Mouse (Mus musculus) gastrocnemius, adult 18-20 months (tissue): ENCODE results near the gene Ilkap. TPM values are rescaled to one million over a fixed set of nuclear protein-coding genes. Genes with fewer than 3 reads are reported as not detected.
A peak's percentile ranks its signal among the peaks of the same experiment; 100 is the strongest.

Experiments used
- DNase-seq: peaks from one replicate; pipeline ENCODE4 v3.0.0; 2021; ENCODE audit warnings: low spot score
- total RNA-seq, 2 experiments: library from RNA; stranded (reverse); gene quantifications; 2 replicates each; pipeline ENCODE4 v1.2.3; 2021

Ilkap gene
- total RNA-seq, 2 experiments from 2014 or later, result 35.4 to 40.1 TPM

DNA sequence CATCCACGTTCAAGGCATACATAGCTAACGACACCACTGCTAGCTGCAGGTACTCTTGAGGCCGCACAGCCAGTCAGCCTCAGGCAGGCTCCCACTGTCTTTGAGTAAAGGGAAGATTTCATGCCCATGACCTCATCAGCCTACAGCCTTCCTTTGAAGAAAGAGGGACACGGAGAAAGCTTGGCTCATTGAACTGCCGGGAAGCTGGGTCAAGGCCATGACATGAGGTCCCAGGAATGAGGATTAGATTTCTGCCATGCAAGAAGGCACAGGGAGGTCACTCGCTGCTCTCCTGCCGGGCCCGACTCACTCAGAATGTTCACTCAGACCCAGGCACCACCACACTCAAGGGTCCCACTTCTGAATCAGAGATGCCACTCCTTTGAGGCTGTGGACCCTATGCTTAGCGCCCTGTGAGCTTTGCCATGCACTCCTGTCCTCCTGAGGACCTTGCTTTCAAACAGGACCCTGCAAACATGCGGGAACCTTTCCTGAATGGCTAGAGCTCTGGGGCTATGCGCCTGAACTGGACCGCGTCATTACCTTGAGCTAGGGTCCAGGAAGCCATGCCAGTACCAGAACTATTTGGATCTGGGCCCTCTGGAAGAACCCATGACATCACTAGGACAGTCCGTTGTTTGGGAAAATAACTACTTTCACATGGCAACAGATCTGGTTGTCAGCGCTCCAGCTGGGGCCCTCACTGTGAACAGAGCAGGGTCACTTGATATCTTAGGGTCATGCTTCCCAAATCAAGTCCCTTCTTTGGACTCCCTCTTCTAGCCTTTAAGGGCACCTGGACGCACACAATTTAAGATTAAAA is 33.6 kb downstream of the Ilkap start:
- DNase-seq, result peak; percentile 66

GRCm38 (mm10) chr1:91362113-91362512 is 36.5 kb downstream of the Ilkap start:
- DNase-seq, result no peak

DNA sequence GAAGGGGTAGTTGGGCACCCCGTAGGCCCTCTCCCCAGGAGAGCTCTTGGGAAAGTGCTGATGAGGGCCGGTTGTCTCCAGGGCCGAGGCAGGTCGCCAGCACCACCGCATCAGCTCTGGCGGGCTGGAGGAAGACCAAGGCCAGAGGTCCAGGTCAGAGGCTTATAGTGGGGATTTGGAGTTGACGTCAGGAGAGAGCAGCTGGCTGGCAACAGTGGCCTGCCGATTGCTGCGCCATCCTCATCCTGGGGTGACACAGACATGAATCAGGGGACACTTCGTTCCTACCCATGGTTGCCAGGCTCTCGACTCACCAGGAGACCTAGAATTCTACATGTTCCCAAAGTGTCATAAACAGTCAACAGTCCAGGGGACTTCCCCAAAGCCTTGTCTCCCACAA is 42.5 kb downstream of the Ilkap start:
- peak; percentile 53 for DNase-seq

GRCm38 (mm10) chr1:91352277-91352676 is 46.3 kb downstream of the Ilkap start:
- DNase-seq, result no peak

DNA sequence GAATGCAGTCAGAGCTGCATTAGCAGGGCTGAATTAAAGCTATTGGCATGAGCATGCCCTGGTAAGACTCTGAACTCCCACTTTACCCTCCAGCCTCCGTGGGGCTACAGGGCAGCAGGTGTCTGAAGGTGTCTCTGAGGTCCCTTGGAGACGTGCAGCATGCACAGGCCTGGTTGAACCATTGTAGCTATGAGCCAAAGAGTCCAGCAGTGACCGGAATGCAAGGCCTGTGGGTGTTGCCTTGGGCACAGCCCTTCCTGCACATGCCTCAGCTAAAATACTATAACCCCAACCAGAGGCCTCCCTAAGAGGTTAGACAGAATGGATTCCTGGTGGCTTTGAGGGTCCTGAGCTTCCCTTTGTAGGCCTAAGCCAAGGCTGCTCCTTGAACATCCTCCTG is 47.4 kb downstream of the Ilkap start:
- DNase-seq, result no peak

DNA sequence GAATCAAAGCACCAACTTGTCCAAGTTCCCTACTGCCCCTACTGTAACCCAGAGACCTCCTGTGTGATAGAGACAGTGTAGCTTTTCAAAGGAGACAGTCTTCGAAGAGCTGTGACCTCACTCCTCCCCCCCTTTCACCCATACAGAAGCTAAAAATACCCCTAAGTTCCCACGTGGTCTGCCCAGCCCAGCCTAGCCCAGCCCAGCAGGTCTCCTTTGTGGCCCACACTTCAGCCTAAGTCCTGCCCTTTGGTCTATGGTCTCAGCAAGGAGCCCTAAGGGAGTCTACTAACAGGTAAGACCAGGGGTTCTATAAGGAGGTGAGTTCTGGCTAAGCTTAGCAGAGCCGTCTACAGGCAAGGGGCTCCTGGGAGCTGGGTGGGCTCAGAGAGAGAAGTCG is 47.8 kb downstream of the Ilkap start, which contains the start of gene Klhl30:
TSS of gene Klhl30 (plus strand) at position 176 of the 400 bp plus-strand sequence.
- DNase-seq, result peak; percentile 64

- peak; percentile 77 for DNase-seq
Measured at GRCm38 (mm10) chr1:91346892-91347291, 51.7 kb downstream of the Ilkap start.

- DNase-seq, result no peak
Measured at GRCm38 (mm10) chr1:91344921-91345685, 53.5 kb downstream of the Ilkap start.

GRCm38 (mm10) chr1:91344001-91344400 is 54.6 kb downstream of the Ilkap start:
- DNase-seq, result no peak

GRCm38 (mm10) chr1:91337355-91337754 is 61.3 kb downstream of the Ilkap start:
- no peak for DNase-seq

- DNase-seq, result no peak
Measured at GRCm38 (mm10) chr1:91333582-91333981, 65.0 kb downstream of the Ilkap start.

DNA sequence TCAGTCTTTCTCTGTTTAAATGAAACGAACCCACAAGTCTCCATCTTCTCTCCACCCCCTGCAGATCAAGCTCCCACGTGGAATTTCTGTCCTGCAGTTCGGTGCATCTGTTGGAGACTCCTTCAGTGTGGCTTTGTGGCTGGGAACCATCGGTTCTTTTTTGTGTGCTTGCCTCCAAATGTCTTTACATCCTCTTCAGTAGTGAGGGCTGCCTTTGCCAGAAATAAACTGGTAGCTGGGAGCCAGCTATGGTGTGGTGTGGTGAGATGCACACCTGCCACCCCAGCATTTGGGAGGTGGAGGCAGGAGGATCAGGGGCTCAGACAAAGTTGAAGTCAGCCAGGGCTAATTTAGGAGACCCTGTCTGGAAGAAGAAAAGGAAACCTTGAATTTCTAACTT is 66.5 kb downstream of the Ilkap start:
- DNase-seq, result no peak

- DNase-seq, result no peak
Measured at GRCm38 (mm10) chr1:91325488-91326042, 73.0 kb downstream of the Ilkap start.

DNA sequence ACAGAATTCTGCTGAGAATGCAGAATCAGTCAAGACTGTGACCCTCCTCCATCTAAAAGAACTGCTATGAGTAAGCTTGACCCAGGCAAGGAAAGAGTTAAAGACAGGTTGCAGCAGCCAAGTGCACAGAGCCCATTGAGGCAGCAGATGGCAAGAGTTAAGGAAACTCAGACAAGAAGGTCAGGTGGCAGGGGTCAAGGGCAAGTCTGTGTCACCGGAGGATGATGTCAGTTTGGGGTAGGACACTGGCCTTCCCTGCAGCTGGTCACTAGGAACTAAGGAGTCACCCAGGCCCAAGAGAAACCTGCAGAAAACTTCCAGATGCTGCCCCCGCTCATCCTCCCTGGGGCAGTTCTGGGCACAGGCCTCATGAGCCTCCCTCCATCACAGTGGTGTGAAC is 74.0 kb downstream of the Ilkap start:
- no peak for DNase-seq

Other genes starting within 250 kb of the Ilkap start
- 10 to 100 TPM; 22.6 to 23.3 TPM for gene Ramp1, start 219.0 kb downstream of the Ilkap start, total RNA-seq
- 10 to 100 TPM; 50.7 to 53.9 TPM for gene Ube2f, start 148.5 kb downstream of the Ilkap start, total RNA-seq
- 1 to 10 TPM; 8.1 TPM for gene Scly, start 100.5 kb downstream of the Ilkap start, total RNA-seq
- under 1 TPM in 1 of 2 experiments, not detected in 1; 0.12 TPM for gene Espnl, start 76.7 kb downstream of the Ilkap start, total RNA-seq
- 10 to 100 TPM; 72.6 to 80.4 TPM for gene Klhl30, start 47.8 kb downstream of the Ilkap start, total RNA-seq
- 1 to 10 TPM; 1.2 to 1.6 TPM for gene Erfe, start 32.4 kb downstream of the Ilkap start, total RNA-seq
- 1 to 10 TPM; 6.0 to 6.4 TPM for gene Hes6, start 15.2 kb upstream of the Ilkap start, total RNA-seq
- gene Per2, start 60.5 kb upstream of the Ilkap start, total RNA-seq, result 1 to 10 TPM; 2.3 to 3.0 TPM
- gene Traf3ip1, start 95.8 kb upstream of the Ilkap start, total RNA-seq, result 1 to 10 TPM; 3.0 to 4.1 TPM
- gene Asb1, start 141.7 kb upstream of the Ilkap start, total RNA-seq, result 10 to 100 TPM; 14.8 to 16.2 TPM